Comparison of ENCODE assay signal across 23 mouse cellular contexts in genomic region chr16:97639630-97640029, GRCm38 (mm10). TPM values are rescaled to one million over a fixed set of nuclear protein-coding genes. Genes with fewer than 3 reads are reported as not detected.
A peak's percentile ranks its signal among the peaks of the same experiment; 100 is the strongest.
DNase-seq lines count a peak whose midpoint lies in the region; ATAC-seq and TF ChIP-seq lines count a peak whose summit lies in the region.
"Had no signal": no experiment of that assay in that cellular context is flagged by ENCODE, and none has a peak within 500 bp of the region (broad histone marks: within the 10 kb centered on the region; RNA-seq: fewer than 3 reads in every experiment).

No protein-coding gene starts in this region.

- no peaks in the 10 kb centered on the region for H3K9me3 ChIP-seq in heart, embryonic 11.5 days (replicated peaks; ENCODE audit: control insufficient read depth, low read length)
- H3K9me3 ChIP-seq in intestine, postnatal 0 days (ENCODE audit: control insufficient read depth), result no peaks in the 10 kb centered on the region
- no peaks in the 10 kb centered on the region for H3K9me3 ChIP-seq in midbrain, embryonic 14.5 days (ENCODE audit: control insufficient read depth, low read length)
- H3K9me3 ChIP-seq: embryonic facial prominence, embryonic 10.5 days; embryonic facial prominence, embryonic 12.5 days; forebrain, embryonic 13.5 days; forebrain, embryonic 15.5 days; G1E had no signal

- no peaks in the 10 kb centered on the region for H3K4me1 ChIP-seq in heart, embryonic 11.5 days (ENCODE audit: control insufficient read depth, insufficient read depth, low read length)
- H3K4me1 ChIP-seq in intestine, postnatal 0 days (replicated peaks; ENCODE audit: control insufficient read depth, insufficient read depth, low read length), result 0 out of 2 replicates have a peak, but pooled peaks cover 4% of the 10 kb centered on the region
- H3K4me1 ChIP-seq in small intestine, adult 2 months (ENCODE audit: control insufficient read depth, insufficient read depth, insufficient read length, low read length), result peaks cover 24% of the 10 kb centered on the region
- H3K4me1 ChIP-seq in midbrain, embryonic 14.5 days (ENCODE audit: control insufficient read depth, insufficient read depth, low read length), result no peaks in the 10 kb centered on the region
- H3K4me1 ChIP-seq: embryonic facial prominence, embryonic 10.5 days; embryonic facial prominence, embryonic 12.5 days; forebrain, embryonic 13.5 days; forebrain, embryonic 15.5 days had no signal

- ATAC-seq in heart, embryonic 11.5 days (replicated peaks; ENCODE audit: insufficient number of reproducible peaks, low FRiP score, low TSS enrichment), result no peak
- peak; percentile 72 for ATAC-seq in intestine, postnatal 0 days
- no peak for ATAC-seq in midbrain, embryonic 14.5 days (ENCODE audit: low FRiP score, low TSS enrichment)
- ATAC-seq: activated CD4-positive, CD25-positive, alpha-beta regulatory T cell, adult 4 months; CD4-positive, CD25-positive, alpha-beta regulatory T cell, adult 4 months; forebrain, embryonic 13.5 days; forebrain, embryonic 15.5 days; Patski had no signal

- TF ChIP-seq CTCF in intestine, postnatal 0 days (IDR thresholded peaks at IDR 0.05; ENCODE audit: low read depth), result no peak
- TF ChIP-seq CTCF in small intestine, adult 2 months (IDR thresholded peaks at IDR 0.05; ENCODE audit: extremely low read depth, insufficient read length, insufficient replicate concordance, low read depth, low read length), result no peak

- no peaks in the 10 kb centered on the region for H3K27me3 ChIP-seq in heart, embryonic 11.5 days (ENCODE audit: control insufficient read depth, insufficient read depth, low read length)
- no peaks in the 10 kb centered on the region for H3K27me3 ChIP-seq in intestine, postnatal 0 days (replicated peaks; ENCODE audit: control insufficient read depth, insufficient read depth, low read length)
- H3K27me3 ChIP-seq in small intestine, adult 2 months (ENCODE audit: control insufficient read depth, insufficient read depth, low read length), result no peaks in the 10 kb centered on the region
- H3K27me3 ChIP-seq in midbrain, embryonic 14.5 days (ENCODE audit: control insufficient read depth, insufficient read depth, low read length), result no peaks in the 10 kb centered on the region
- H3K27me3 ChIP-seq: embryonic facial prominence, embryonic 12.5 days; forebrain, embryonic 13.5 days; forebrain, embryonic 15.5 days; Patski had no signal

- WGBS in heart, embryonic 11.5 days (ENCODE audit: insufficient replicate concordance), result 80% methylated on average over 3 of the region's 3 CpGs
- 39% methylated on average over 3 of the region's 3 CpGs for WGBS in intestine, postnatal 0 days
- 31% methylated on average over 3 of the region's 3 CpGs for WGBS in small intestine, adult 2 months
- WGBS in midbrain, embryonic 14.5 days, result 91% methylated on average over 3 of the region's 3 CpGs

- H3K4me2 ChIP-seq in heart, embryonic 11.5 days, result no peak overlapping the region
- H3K4me2 ChIP-seq in intestine, postnatal 0 days (replicated peaks; ENCODE audit: low read depth), result no peak overlapping the region
- H3K4me2 ChIP-seq in midbrain, embryonic 14.5 days (ENCODE audit: low read length), result no peak overlapping the region
- H3K4me2 ChIP-seq: embryonic facial prominence, embryonic 12.5 days; forebrain, embryonic 13.5 days; forebrain, embryonic 15.5 days had no signal

- no peaks in the 10 kb centered on the region for H3K36me3 ChIP-seq in heart, embryonic 11.5 days (ENCODE audit: control insufficient read depth, insufficient read depth, low read length)
- no peaks in the 10 kb centered on the region for H3K36me3 ChIP-seq in intestine, postnatal 0 days (ENCODE audit: control insufficient read depth, insufficient read depth)
- H3K36me3 ChIP-seq in small intestine, adult 2 months (ENCODE audit: control insufficient read depth, insufficient read depth, low read length), result no peaks in the 10 kb centered on the region
- no peaks in the 10 kb centered on the region for H3K36me3 ChIP-seq in midbrain, embryonic 14.5 days (ENCODE audit: control insufficient read depth, insufficient read depth, low read length)
- H3K36me3 ChIP-seq: embryonic facial prominence, embryonic 10.5 days; embryonic facial prominence, embryonic 12.5 days; forebrain, embryonic 15.5 days; G1E had no signal

- H3K27ac ChIP-seq in heart, embryonic 11.5 days (ENCODE audit: low read depth, low read length), result no peak overlapping the region
- H3K27ac ChIP-seq in intestine, postnatal 0 days (ENCODE audit: low read depth, low read length), result no peak overlapping the region
- H3K27ac ChIP-seq in small intestine, adult 2 months (ENCODE audit: insufficient read depth, low read depth, low read length), result peak overlapping the region; percentile 78
- no peak overlapping the region for H3K27ac ChIP-seq in midbrain, embryonic 14.5 days (replicated peaks; ENCODE audit: low read depth, low read length)
- H3K27ac ChIP-seq: embryonic facial prominence, embryonic 10.5 days; embryonic facial prominence, embryonic 12.5 days; forebrain, embryonic 13.5 days; forebrain, embryonic 15.5 days had no signal

- no peak overlapping the region for H3K4me3 ChIP-seq in heart, embryonic 11.5 days (ENCODE audit: low read depth, low read length)
- no peak overlapping the region for H3K4me3 ChIP-seq in intestine, postnatal 0 days (ENCODE audit: low read depth, low read length)
- no peak overlapping the region for H3K4me3 ChIP-seq in small intestine, adult 2 months (ENCODE audit: low read depth, low read length)
- no peak overlapping the region for H3K4me3 ChIP-seq in midbrain, embryonic 14.5 days (replicated peaks; ENCODE audit: low read depth, low read length)
- H3K4me3 ChIP-seq: embryonic facial prominence, embryonic 10.5 days; embryonic facial prominence, embryonic 12.5 days; forebrain, embryonic 13.5 days; forebrain, embryonic 15.5 days had no signal

- no peak for TF ChIP-seq POLR2A in small intestine, adult 2 months (IDR thresholded peaks at IDR 0.05; ENCODE audit: low read depth, low read length)

- peak; percentile 22 for DNase-seq in heart, adult 11 months
- DNase-seq in midbrain, embryonic 14.5 days, result no peak
- no peak for DNase-seq in thymus, postnatal 36 days
- DNase-seq: adrenal gland, adult 8-10 months; adrenal gland, postnatal 14 days; adrenal gland, postnatal 36 days; B cell, adult 2 months; cerebellum, adult 11-12 months; cerebellum, adult 2 months; cerebellum, adult 9-10 months; cerebellum, postnatal 10 days; cerebellum, postnatal 25 days had no signal

- no peak overlapping the region for H3K9ac ChIP-seq in heart, embryonic 11.5 days (ENCODE audit: low read depth, low read length)
- no peak overlapping the region for H3K9ac ChIP-seq in intestine, postnatal 0 days (ENCODE audit: low read depth, low read length)
- no peak overlapping the region for H3K9ac ChIP-seq in midbrain, embryonic 14.5 days (replicated peaks; ENCODE audit: low read length)
- H3K9ac ChIP-seq: embryonic facial prominence, embryonic 12.5 days; forebrain, embryonic 13.5 days; forebrain, embryonic 15.5 days had no signal

RNA-seq across cellular contexts. Expression of gene Tmprss2, which starts 28.6 kb away (rescaled TPM):
- polyA plus RNA-seq in heart, embryonic 11.5 days (2014; fragmentation: Nextera tagmentation; extraction: Ambion mirVana), result 0.23 and 0.26 TPM in 2 replicates
- polyA plus RNA-seq in intestine, postnatal 0 days (2015; fragmentation: Nextera tagmentation; extraction: Ambion mirVana), result 18.3 and 22.1 TPM in 2 replicates
- polyA plus RNA-seq in small intestine, adult 2 months (2012; rRNA removed), result 39.8 and 71.1 TPM in 2 replicates
- 0.18 TPM in 1 of 2 replicates, not detected in the other for polyA plus RNA-seq in midbrain, embryonic 14.5 days (2014; fragmentation: Nextera tagmentation; extraction: Ambion mirVana)
- polyA plus RNA-seq: CD4-positive, CD25-positive, alpha-beta regulatory T cell, adult 4 months; forebrain, embryonic 13.5 days; forebrain, embryonic 15.5 days; G1E had no signal

Comparison
In these comparisons a context has a peak if more than half of its experiments do, and no peak if none do; other contexts are left out.
1. RNA of gene Tmprss2, which starts 28.6 kb away (polyA plus RNA-seq): 39.8 to 71.1 TPM in small intestine, adult 2 months and 18.3 to 22.1 TPM in intestine, postnatal 0 days; 0.23 to 0.26 TPM in heart, embryonic 11.5 days and 0.18 TPM in midbrain, embryonic 14.5 days; every median in the first group is over 10 times any median in the second.